Mouse (Mus musculus) hindbrain, embryonic 12.5 days (tissue): ENCODE measurements around the gene Nr4a2. TPM values are rescaled to one million over a fixed set of nuclear protein-coding genes. Genes with fewer than 3 reads are reported as not detected.
A peak's percentile ranks its signal among the peaks of the same experiment; 100 is the strongest.

Source experiments
- ATAC-seq: fragments of 200-750 bp; cut with Nextera tagmentation; 2 replicates; pipeline ENCODE4 v1.8.0; 2017; ENCODE audit warnings: moderate TSS enrichment; ENCODE audit not compliant: low FRiP score
- H3K27ac ChIP-seq: fragments of 300-500 bp; sonication (generic); 2 replicates; pipeline ENCODE4 v1.5.1; 2016; ENCODE audit warnings: mild to moderate bottlenecking
- H3K27me3 ChIP-seq: fragments of 300-500 bp; sonication (generic); 2 replicates; pipeline ENCODE4 v1.6.1; 2016; ENCODE audit warnings: mild to moderate bottlenecking
- H3K36me3 ChIP-seq: fragments of 300-500 bp; sonication (generic); 2 replicates; pipeline ENCODE4 v1.6.1; 2016; ENCODE audit warnings: mild to moderate bottlenecking
- H3K4me1 ChIP-seq: fragments of 300-500 bp; sonication (generic); 2 replicates; pipeline ENCODE4 v1.6.1; 2016
- H3K4me2 ChIP-seq: fragments of 300-500 bp; sonication (generic); replicated peaks from 2 replicates; pipeline ENCODE4 v1.6.1; 2016; ENCODE audit warnings: mild to moderate bottlenecking
- H3K4me3 ChIP-seq: fragments of 300-500 bp; sonication (generic); 2 replicates; pipeline ENCODE4 v1.5.1; 2016; ENCODE audit warnings: mild to moderate bottlenecking
- H3K9ac ChIP-seq: fragments of 300-500 bp; sonication (generic); 2 replicates; pipeline ENCODE4 v1.6.1; 2016; ENCODE audit warnings: mild to moderate bottlenecking, moderate library complexity
- H3K9me3 ChIP-seq: fragments of 300-500 bp; sonication (generic); replicated peaks from 2 replicates; pipeline ENCODE4 v1.6.1; 2016; ENCODE audit warnings: mild to moderate bottlenecking
- WGBS: fragments of 180-500 bp; shearing (Covaris S2); methylation state at CpG from one replicate; pipeline ENCODE4 v1.1.7; 2016; 5-methylcytosine and 5-hydroxymethylcytosine counted together
- polyA plus RNA-seq: library from polyadenylated mRNA; unstranded; fragments of >200 nt; fragmentation: Nextera tagmentation; extraction: Ambion mirVana; gene quantifications from 2 replicates; pipeline ENCODE4 v1.2.1, GENCODE M21; 2016

The Nr4a2 gene
- polyA plus RNA-seq, 1 experiment from 2014 or later, result 21.3 TPM

- H3K36me3 ChIP-seq, result no peaks in the 10 kb centered on the region
- H3K4me2 ChIP-seq, result peak overlapping the region; percentile 30; the same call in 1 of the 2 replicates
- 0 out of 2 replicates have a peak, but pooled peaks cover 4% of the 10 kb centered on the region for H3K9me3 ChIP-seq
- no peak for ATAC-seq
- peaks cover 84% of the 10 kb centered on the region for H3K27me3 ChIP-seq
- peak overlapping the region; percentile 8; the same call in 1 of the 2 replicates for H3K4me3 ChIP-seq
- H3K27ac ChIP-seq, result no peak overlapping the region
- WGBS, result 3% methylated on average over 16 of the region's 16 CpGs
- H3K9ac ChIP-seq, result no peak overlapping the region
- H3K4me1 ChIP-seq, result peaks cover 30% of the 10 kb centered on the region
Measured at GRCm38 (mm10) chr2:57110401-57110800, 13.4 kb downstream of the Nr4a2 start.

DNA sequence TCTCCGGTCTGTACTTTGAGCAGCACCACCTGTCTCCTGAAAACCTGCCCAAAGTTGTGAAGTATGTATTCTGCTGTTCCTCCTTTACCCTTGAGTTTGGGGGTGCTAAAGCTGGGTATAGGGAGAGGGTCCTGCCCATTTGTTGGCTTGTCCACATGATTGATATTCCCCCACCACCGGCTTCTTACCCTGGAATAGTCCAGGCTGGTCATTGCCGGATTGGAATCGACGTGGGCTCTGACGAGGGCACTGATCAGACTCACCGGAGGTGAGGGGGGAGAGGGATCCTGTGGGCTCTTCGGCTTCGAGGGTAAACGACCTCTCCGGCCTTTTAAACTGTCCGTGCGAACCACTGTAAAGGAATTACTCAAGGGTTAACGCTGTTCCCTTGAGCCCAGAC lies 13.9 kb downstream of the Nr4a2 start:
- Histone ChIP-seq H3K9ac (no peak overlapping the region), H3K4me1 (peaks cover 27% of the 10 kb centered on the region), H3K4me3 (peak overlapping the region; percentile 8; the same call in 1 of the 2 replicates), H3K36me3 (no peaks in the 10 kb centered on the region), H3K4me2 (peak overlapping the region; percentile 30; the same call in 1 of the 2 replicates), H3K9me3 (0 out of 2 replicates have a peak, but pooled peaks cover 4% of the 10 kb centered on the region), H3K27ac (no peak overlapping the region), H3K27me3 (peaks cover 85% of the 10 kb centered on the region)
- WGBS, result 2% methylated on average over 14 of the region's 14 CpGs
- ATAC-seq, result no peak

DNA sequence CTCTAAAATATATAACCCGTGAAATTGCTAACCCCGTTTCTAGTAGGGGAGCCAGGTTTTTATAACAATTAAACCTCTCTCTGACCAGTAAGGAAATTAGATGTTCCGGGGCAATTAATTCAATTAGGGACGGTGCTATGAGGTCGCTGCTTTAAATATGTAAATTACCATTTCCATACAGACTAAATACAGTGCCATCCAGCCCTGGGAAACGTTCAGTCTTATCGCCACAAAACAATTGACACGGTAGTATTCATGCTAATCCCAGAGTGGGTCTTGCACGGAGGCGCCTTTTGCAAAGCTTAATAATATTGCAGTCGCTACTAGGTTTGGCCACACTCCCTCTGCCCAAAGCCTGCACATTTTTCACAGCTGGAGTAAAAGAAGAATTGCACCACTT lies 14.5 kb downstream of the Nr4a2 start:
- Histone ChIP-seq H3K27ac (no peak overlapping the region), H3K4me2 (0 out of 2 replicates have a peak overlapping the region, but pooled peaks have one; percentile 30), H3K4me3 (0 out of 2 replicates have a peak overlapping the region, but pooled peaks have one; percentile 8), H3K27me3 (peaks cover 90% of the 10 kb centered on the region), H3K9ac (no peak overlapping the region), H3K4me1 (peaks cover 27% of the 10 kb centered on the region), H3K9me3 (0 out of 2 replicates have a peak, but pooled peaks cover 4% of the 10 kb centered on the region), H3K36me3 (no peaks in the 10 kb centered on the region)
- ATAC-seq, result peak; percentile 79
- 7% methylated on average over 11 of the region's 11 CpGs for WGBS

GRCm38 (mm10) chr2:57108349-57108930 lies 15.4 kb downstream of the Nr4a2 start:
- Histone ChIP-seq H3K36me3 (no peaks in the 10 kb centered on the region), H3K27ac (no peak overlapping the region), H3K9ac (no peak overlapping the region), H3K9me3 (0 out of 2 replicates have a peak, but pooled peaks cover 4% of the 10 kb centered on the region), H3K4me1 (peaks cover 27% of the 10 kb centered on the region), H3K4me2 (no peak overlapping the region), H3K4me3 (no peak overlapping the region), H3K27me3 (peaks cover 90% of the 10 kb centered on the region)
- no peak for ATAC-seq
- WGBS, result 17% methylated on average over 7 of the region's 7 CpGs

GRCm38 (mm10) chr2:57105401-57105800 lies 18.4 kb downstream of the Nr4a2 start:
- H3K9me3 ChIP-seq, result no peaks in the 10 kb centered on the region
- no peak for ATAC-seq
- H3K36me3 ChIP-seq, result no peaks in the 10 kb centered on the region
- 5% methylated on average over 7 of the region's 7 CpGs for WGBS
- H3K4me1 ChIP-seq, result peaks cover 26% of the 10 kb centered on the region
- H3K27ac ChIP-seq, result no peak overlapping the region
- H3K4me3 ChIP-seq, result no peak overlapping the region
- peaks cover 93% of the 10 kb centered on the region for H3K27me3 ChIP-seq
- no peak overlapping the region for H3K4me2 ChIP-seq
- no peak overlapping the region for H3K9ac ChIP-seq

- H3K36me3 ChIP-seq, result no peaks in the 10 kb centered on the region
- H3K9me3 ChIP-seq, result no peaks in the 10 kb centered on the region
- no peak overlapping the region for H3K9ac ChIP-seq
- H3K4me3 ChIP-seq, result no peak overlapping the region
- peaks cover 19% of the 10 kb centered on the region for H3K4me1 ChIP-seq
- H3K27ac ChIP-seq, result no peak overlapping the region
- ATAC-seq, result no peak
- H3K4me2 ChIP-seq, result no peak overlapping the region
- WGBS, result 3% methylated on average over 8 of the region's 8 CpGs
- peaks cover 93% of the 10 kb centered on the region for H3K27me3 ChIP-seq
Measured at GRCm38 (mm10) chr2:57104731-57105130, 19.1 kb downstream of the Nr4a2 start.

- Histone ChIP-seq H3K4me1 (peaks cover 17% of the 10 kb centered on the region), H3K36me3 (no peaks in the 10 kb centered on the region), H3K4me2 (0 out of 2 replicates have a peak overlapping the region, but pooled peaks have one; percentile 6), H3K27ac (no peak overlapping the region), H3K9ac (no peak overlapping the region), H3K4me3 (0 out of 2 replicates have a peak overlapping the region, but pooled peaks have one; percentile 0), H3K27me3 (peaks cover 93% of the 10 kb centered on the region), H3K9me3 (no peaks in the 10 kb centered on the region)
- 2% methylated on average over 26 of the region's 26 CpGs for WGBS
- ATAC-seq, result no peak
Measured at GRCm38 (mm10) chr2:57103845-57104660, 19.8 kb downstream of the Nr4a2 start.

DNA sequence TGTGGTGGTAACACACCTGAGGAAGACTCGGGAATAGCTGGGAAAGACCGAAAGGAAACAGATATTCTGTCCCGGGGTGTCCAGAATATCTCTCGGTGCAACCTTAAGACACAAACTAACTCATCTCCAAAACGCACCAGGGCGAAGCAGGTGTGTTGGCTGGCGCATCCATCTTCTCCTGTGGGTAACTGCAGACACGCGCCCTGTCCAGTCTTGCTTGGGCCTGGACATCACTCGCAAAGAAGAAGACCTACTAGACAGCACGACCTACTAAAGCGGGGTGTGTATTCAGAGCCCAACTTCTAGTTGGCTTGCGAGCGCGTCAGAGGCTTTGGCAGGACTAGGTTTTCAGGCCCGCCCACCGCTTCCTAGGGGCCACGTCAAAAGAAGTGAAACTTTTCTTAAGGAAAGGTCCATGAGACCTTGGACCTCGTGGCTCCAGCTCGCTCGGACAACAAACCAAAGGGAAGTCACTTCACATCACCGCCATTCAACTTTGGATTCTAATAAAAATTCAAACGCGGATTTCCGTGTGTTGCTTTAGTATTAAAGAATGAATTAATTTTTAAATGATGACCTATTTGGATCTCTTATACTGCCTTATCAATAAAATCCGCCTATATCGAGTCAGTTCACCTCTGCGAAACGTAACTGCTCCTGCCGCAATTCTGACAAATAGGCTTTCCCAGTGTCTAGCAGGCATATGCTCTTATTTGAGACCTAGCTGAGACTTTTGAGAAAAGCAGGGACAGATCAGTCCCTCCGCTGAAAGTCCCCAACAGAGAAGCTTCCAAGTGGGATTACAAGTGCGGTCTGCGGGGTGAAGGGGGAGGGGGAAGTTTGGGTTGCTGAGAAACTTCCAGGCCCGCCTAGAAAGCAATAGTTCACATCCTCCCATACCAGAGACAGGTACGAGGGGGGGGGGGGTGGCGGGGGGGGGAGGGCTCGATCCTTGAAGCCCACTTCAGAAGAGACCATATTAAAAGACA lies 20.7 kb downstream of the Nr4a2 start:
- Histone ChIP-seq H3K9ac (no peak overlapping the region), H3K9me3 (no peaks in the 10 kb centered on the region), H3K4me1 (peaks cover 17% of the 10 kb centered on the region), H3K27me3 (peaks cover 93% of the 10 kb centered on the region), H3K4me2 (peak overlapping the region; percentile 58), H3K36me3 (no peaks in the 10 kb centered on the region), H3K4me3 (peak overlapping the region; percentile 32), H3K27ac (no peak overlapping the region)
- 0 out of 2 replicates have a peak, but pooled peaks have one; percentile 4 for ATAC-seq
- whole genome bisulfite sequencing, result under 1% methylated on average over 33 of the region's 37 CpGs

DNA sequence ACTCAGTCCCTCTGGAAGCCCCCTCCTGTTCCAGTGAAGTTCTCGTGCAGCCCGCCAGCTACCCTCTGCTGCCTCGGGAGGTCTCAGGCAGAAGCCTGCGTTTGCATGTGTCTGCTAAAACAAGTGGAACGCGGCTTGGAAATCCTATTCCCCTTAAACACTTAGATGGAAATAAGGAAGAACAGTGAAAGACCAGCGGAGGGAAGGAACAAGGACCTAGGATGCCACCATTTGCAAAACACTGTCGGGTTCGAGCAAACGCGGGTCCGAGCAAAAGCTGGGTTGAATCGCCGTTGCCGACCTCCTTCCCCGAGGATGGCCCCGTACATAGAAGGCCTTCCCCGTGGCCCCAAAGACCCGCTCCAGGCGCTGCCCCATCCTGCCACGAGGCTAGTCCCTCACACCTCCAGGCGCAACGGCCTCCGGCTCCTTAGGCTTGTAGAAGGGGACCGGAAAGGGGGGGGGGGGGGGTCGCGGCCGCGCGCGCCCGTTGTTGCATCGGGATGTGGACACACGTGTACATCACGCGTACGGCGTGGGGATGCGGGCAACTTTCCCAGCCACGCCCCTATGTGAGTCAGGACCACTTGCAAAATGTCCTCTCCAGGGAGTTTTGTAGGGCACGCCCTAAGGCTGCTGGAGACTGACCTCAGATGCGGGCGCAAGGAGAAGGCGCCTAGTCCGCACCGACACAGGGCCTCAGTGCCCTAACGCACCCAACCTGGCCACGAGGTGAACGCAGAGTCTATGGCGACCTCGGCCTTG lies 21.5 kb downstream of the Nr4a2 start:
- no peaks in the 10 kb centered on the region for H3K9me3 ChIP-seq
- peak overlapping the region; percentile 58 for H3K4me2 ChIP-seq
- H3K27ac ChIP-seq, result no peak overlapping the region
- H3K4me3 ChIP-seq, result peak overlapping the region; percentile 32
- under 1% methylated on average over 51 of the region's 51 CpGs for WGBS
- H3K27me3 ChIP-seq, result peaks cover 92% of the 10 kb centered on the region
- ATAC-seq, result peak; percentile 44; the same call in 1 of the 2 replicates
- peaks cover 17% of the 10 kb centered on the region for H3K4me1 ChIP-seq
- no peaks in the 10 kb centered on the region for H3K36me3 ChIP-seq
- H3K9ac ChIP-seq, result no peak overlapping the region

DNA sequence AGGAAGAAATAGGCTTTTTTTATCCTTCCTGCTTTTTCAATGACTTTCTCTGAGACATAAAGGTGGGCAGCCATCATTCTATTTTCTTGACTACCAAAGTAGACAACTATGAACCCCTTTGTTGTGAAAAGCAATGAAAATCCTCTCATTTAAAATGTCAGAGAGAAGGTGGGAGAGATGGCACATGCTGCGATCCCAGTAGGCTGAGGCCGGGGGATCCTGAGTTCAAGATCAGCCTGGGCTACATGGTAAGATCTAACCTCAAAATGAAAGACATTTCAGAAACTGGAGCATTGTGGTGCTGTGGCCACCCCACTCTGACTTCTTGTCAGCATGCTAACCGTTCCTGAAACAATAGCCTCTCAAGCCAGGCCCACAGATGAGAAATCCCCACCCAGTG lies 23.6 kb downstream of the Nr4a2 start:
- H3K4me1 ChIP-seq, result peaks cover 17% of the 10 kb centered on the region
- H3K4me2 ChIP-seq, result no peak overlapping the region
- no peaks in the 10 kb centered on the region for H3K36me3 ChIP-seq
- no peak overlapping the region for H3K9ac ChIP-seq
- no peaks in the 10 kb centered on the region for H3K9me3 ChIP-seq
- ATAC-seq, result no peak
- H3K27ac ChIP-seq, result no peak overlapping the region
- peaks cover 81% of the 10 kb centered on the region for H3K27me3 ChIP-seq
- H3K4me3 ChIP-seq, result no peak overlapping the region
- 70% methylated on average over 3 of the region's 3 CpGs for WGBS

DNA sequence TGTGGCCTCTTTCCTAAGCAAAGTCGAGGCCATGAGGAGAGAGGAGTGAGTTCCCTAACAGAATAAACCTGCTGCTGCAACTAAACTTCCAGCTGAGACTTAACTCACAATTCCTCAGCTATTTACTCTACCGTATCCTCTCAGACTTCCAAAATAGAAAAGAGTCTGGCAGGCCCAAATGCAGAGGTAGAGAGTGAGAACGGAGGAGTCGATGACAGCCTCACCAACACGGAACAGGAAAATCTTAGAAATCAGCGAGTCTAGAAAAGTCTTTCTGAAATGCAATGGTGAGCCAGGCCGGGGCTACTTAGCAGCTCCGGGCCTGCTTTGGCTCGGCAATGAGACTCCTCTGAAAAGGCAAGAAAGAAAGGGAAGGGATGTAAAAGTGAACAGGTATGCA lies 51.4 kb downstream of the Nr4a2 start:
- ATAC-seq, result no peak
- no peaks in the 10 kb centered on the region for H3K27me3 ChIP-seq
- no peak overlapping the region for H3K4me2 ChIP-seq
- H3K27ac ChIP-seq, result no peak overlapping the region
- 81% methylated on average over 9 of the region's 9 CpGs for WGBS
- no peaks in the 10 kb centered on the region for H3K36me3 ChIP-seq
- no peak overlapping the region for H3K9ac ChIP-seq
- no peaks in the 10 kb centered on the region for H3K4me1 ChIP-seq
- H3K4me3 ChIP-seq, result no peak overlapping the region
- H3K9me3 ChIP-seq, result no peaks in the 10 kb centered on the region
